Mouse (Mus musculus) heart, embryonic 14.5 days (tissue): ENCODE results near the gene Prkg1. TPM values are rescaled to one million over a fixed set of nuclear protein-coding genes. Genes with fewer than 3 reads are reported as not detected.
A peak's percentile ranks its signal among the peaks of the same experiment; 100 is the strongest.

Experiments
- ATAC-seq: fragments of 200-750 bp; cut with Nextera tagmentation; 2 replicates; pipeline ENCODE4 v1.8.0; 2017; ENCODE audit warnings: low read depth, moderate TSS enrichment; ENCODE audit not compliant: insufficient number of reproducible peaks, insufficient read depth, low FRiP score
- H3K27ac ChIP-seq, 2 experiments: fragments of 200-500 bp in 1 of 2; fragments of 300-500 bp in 1 of 2; sonication (generic) in 1 of 2; replicated peaks in 1 of 2; 2 replicates each; pipeline ENCODE4 v1.5.1; 2012 to 2014; ENCODE audit warnings: low read depth in 2 of 2, low read length in 2 of 2, control low read depth in 1 of 2, mild to moderate bottlenecking in 1 of 2, mixed read lengths in 1 of 2; ENCODE audit not compliant: control insufficient read depth in 1 of 2, insufficient read depth in 1 of 2
- H3K27me3 ChIP-seq: fragments of 300-500 bp; sonication (generic); 2 replicates; pipeline ENCODE4 v1.6.1; 2014; ENCODE audit warnings: mild to moderate bottlenecking, low read length, control low read depth; ENCODE audit not compliant: control insufficient read depth, insufficient read depth
- H3K36me3 ChIP-seq: fragments of 300-500 bp; sonication (generic); 2 replicates; pipeline ENCODE4 v1.6.1; 2014; ENCODE audit warnings: mild to moderate bottlenecking, control low read depth, low read length, mixed read lengths; ENCODE audit not compliant: control insufficient read depth, insufficient read depth
- H3K4me1 ChIP-seq, 2 experiments: fragments of 200-500 bp in 1 of 2; fragments of 300-500 bp in 1 of 2; sonication (generic) in 1 of 2; 2 replicates each; pipeline ENCODE4 v1.6.1; 2012 to 2014; ENCODE audit warnings: low read length in 2 of 2, control low read depth in 1 of 2, mixed read lengths in 1 of 2; ENCODE audit not compliant: control insufficient read depth in 2 of 2, insufficient read depth in 2 of 2
- H3K4me2 ChIP-seq: fragments of 300-500 bp; sonication (generic); 2 replicates; pipeline ENCODE4 v1.6.1; 2014; ENCODE audit warnings: mild to moderate bottlenecking, low read length
- H3K4me3 ChIP-seq, 2 experiments: fragments of 200-500 bp in 1 of 2; fragments of 300-500 bp in 1 of 2; sonication (generic) in 1 of 2; 2 replicates each; pipeline ENCODE4 v1.5.1; 2012 to 2014; ENCODE audit warnings: low read length in 2 of 2, mild to moderate bottlenecking in 2 of 2, control low read depth in 1 of 2, low read depth in 1 of 2, moderate library complexity in 1 of 2; ENCODE audit not compliant: control insufficient read depth in 1 of 2, insufficient read depth in 1 of 2
- H3K9ac ChIP-seq: fragments of 300-500 bp; sonication (generic); 2 replicates; pipeline ENCODE4 v1.6.1; 2014; ENCODE audit warnings: mild to moderate bottlenecking, low read length
- H3K9me3 ChIP-seq: fragments of 300-500 bp; sonication (generic); 2 replicates; pipeline ENCODE4 v1.6.1; 2016; ENCODE audit warnings: low read length, control low read depth; ENCODE audit not compliant: control insufficient read depth
- WGBS: fragments of 180-500 bp; shearing (Covaris S2); extraction: QIAGEN DNeasy Blood & Tissue Kit; methylation state at CpG from one replicate; pipeline ENCODE4 v1.1.7; 2014; 5-methylcytosine and 5-hydroxymethylcytosine counted together
- polyA plus RNA-seq: library from polyadenylated mRNA; unstranded; fragments of >200 nt; fragmentation: Nextera tagmentation; extraction: Ambion mirVana; gene quantifications from 2 replicates; pipeline ENCODE4 v1.2.1, GENCODE M21; 2014

Gene Prkg1
- polyA plus RNA-seq, 1 experiment from 2014 or later, result 9.6 TPM

DNA sequence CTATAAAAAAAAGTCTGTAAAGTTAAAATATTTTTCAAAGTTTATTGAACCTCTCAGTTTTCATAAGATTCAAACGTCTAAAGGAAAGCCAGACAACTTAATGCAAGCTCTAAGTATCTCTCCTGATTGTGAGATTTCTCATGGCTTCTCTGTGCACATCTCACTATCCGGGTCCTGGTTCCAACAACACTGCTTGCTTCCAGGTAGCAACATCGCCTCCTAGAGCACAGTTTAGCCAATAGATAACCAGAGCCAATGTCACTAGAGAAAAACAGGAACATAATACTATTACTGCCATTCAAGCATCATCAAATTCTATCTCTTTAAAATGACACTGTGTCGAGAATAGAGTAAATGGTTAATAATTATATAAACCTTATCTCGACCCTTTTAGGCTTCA is 86.5 kb downstream of the Prkg1 start:
- Histone ChIP-seq H3K9me3 (no peaks in the 10 kb centered on the region), H3K4me1 (no peaks in the 10 kb centered on the region), H3K27me3 (no peaks in the 10 kb centered on the region), H3K27ac (no peak overlapping the region), H3K4me2 (no peak overlapping the region), H3K36me3 (no peaks in the 10 kb centered on the region), H3K4me3 (no peak overlapping the region), H3K9ac (no peak overlapping the region)
- WGBS, result 39% methylated on average over 5 of the region's 5 CpGs
- no peak for ATAC-seq

DNA sequence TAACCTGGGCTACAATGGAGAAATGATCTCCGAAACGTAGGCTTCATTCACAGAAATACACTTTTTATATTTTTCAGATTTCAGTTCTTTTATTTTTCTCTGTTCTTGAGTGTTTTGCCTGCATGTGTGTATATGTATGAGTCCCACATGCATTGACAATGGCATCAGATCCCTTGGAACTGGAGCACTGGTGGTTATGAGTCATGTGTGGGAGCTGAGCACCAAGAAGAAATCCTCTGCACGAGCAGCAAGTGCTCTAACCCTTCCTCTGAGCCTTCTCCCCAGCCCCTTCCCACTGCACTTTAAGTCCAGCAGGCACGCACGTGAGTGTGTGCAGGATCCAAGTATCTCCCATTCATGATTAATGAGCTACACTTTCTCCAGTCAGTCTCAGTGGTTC is 93.1 kb downstream of the Prkg1 start:
- Histone ChIP-seq H3K27ac (no peak overlapping the region), H3K36me3 (no peaks in the 10 kb centered on the region), H3K4me2 (no peak overlapping the region), H3K9me3 (no peaks in the 10 kb centered on the region), H3K9ac (no peak overlapping the region), H3K4me1 (no peaks in the 10 kb centered on the region), H3K4me3 (no peak overlapping the region), H3K27me3 (no peaks in the 10 kb centered on the region)
- ATAC-seq, result no peak
- WGBS, result 80% methylated on average over 5 of the region's 5 CpGs

DNA sequence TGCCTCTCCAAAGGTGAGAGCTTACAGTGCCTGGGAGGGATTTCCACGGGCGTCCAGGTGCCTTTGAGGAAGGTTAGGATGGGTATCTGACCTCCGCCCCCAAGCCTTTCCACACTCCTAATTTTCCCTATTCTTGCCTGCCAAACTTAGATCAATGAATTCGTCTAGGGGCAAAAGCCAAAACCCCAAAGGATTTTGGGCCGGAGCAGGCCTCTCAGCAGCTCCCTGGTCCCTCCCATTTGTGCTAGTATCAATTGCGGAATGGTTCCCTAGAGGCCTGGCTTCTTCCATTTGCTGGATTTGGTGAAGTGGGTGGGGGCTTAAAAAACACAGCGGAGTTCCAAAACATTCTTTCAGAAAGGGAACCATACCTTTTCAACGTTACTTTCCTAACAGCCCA is 99.8 kb downstream of the Prkg1 start:
- WGBS, result 9% methylated on average over 8 of the region's 8 CpGs
- H3K36me3 ChIP-seq, result no peaks in the 10 kb centered on the region
- peak overlapping the region; percentile 63 for H3K9ac ChIP-seq
- H3K27me3 ChIP-seq, result no peaks in the 10 kb centered on the region
- no peak overlapping the region for H3K27ac ChIP-seq
- peak overlapping the region; percentile 66 to 67 for H3K4me3 ChIP-seq
- peak overlapping the region; percentile 89 for H3K4me2 ChIP-seq
- ATAC-seq, result no peak
- H3K4me1 ChIP-seq, result peaks cover 0 to 6% of the 10 kb centered on the region in 2 experiments; a peak in 2 of 4 replicates
- no peaks in the 10 kb centered on the region for H3K9me3 ChIP-seq

DNA sequence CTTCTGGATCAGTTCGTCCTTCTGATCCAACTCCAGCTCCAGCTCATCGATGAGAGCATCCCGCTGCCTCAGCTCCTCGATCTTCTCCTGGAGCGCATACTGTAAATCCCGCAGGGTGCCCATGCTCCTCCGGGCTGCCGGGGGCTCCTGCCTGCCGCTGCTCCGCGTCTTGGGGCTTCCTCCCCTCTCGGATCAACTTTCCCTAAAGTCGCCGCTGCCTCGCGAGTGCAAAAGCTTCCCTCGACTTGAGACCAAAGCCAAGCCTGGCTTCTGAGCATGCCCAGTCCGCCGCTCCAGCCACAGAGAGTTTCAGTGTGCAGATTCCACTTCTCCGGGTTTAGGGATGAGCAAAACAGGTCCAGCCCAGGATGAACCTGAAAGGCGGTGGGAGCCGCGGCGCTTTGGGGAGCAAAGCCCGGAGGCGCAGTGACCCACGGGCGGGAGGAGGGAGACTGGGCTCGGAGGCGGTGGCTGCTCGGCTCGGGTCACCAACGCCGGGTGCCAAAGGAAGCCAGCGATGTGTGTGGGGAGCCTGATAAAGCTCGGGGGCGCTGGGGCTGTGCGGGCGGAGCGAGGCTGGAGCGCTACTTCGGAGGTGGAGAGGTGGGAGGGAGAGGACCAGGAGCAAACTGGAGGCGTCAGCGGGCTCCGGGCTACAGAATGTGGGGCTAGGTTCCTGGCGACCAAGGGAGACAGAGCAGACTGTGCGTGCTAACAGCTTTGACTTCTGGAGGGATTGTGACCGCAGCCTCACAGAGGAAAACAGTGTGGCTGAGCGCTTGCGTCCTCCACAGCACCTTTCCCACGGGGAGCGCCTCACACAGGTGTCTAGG is 100.5 kb downstream of the Prkg1 start:
- H3K4me3 ChIP-seq, result peak overlapping the region; percentile 66 to 67
- ATAC-seq, result peak; percentile 59; the same call in 1 of the 2 replicates
- WGBS, result 1% methylated on average over 52 of the region's 52 CpGs
- no peaks in the 10 kb centered on the region for H3K9me3 ChIP-seq
- no peaks in the 10 kb centered on the region for H3K27me3 ChIP-seq
- no peak overlapping the region for H3K27ac ChIP-seq
- H3K9ac ChIP-seq, result peak overlapping the region; percentile 63
- peak overlapping the region; percentile 89 for H3K4me2 ChIP-seq
- peaks cover 0 to 6% of the 10 kb centered on the region in 2 experiments; a peak in 2 of 4 replicates for H3K4me1 ChIP-seq
- H3K36me3 ChIP-seq, result no peaks in the 10 kb centered on the region

DNA sequence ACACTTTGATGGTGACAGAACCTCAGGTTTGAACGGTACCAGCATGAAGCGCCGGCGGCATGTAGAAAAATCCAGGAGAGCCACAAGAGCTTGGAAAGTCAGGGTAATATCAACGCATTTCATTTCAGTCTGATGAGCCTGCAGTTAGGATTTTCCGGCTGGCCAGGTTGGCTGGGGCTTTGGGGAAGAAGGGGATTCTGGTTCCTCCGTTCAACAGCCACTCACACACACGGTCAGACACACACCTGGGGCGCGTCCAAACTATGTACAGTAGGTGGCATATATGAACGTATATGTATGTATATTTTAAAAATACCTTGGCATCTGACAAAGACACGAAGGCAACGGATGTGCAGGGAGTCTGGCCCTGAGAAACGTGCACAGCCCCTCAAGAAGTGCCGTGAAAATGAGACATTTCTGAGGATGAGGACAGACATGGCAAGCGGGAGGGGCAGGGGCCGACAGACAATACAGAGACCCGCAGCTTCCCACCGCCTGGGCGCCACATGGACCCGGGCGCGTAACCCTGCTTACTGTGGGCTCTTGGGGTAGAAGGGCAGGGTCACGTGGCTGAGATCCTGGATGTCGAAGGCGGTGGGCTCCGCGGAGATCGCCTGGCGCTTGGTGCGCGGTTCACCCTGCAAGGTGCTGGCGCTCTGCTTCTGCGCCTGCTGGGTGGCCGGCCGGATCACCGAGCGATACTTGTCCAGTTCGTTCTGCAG is 101.2 kb downstream of the Prkg1 start:
- no peak for ATAC-seq
- Histone ChIP-seq H3K27me3 (no peaks in the 10 kb centered on the region), H3K9ac (peak overlapping the region; percentile 63), H3K9me3 (no peaks in the 10 kb centered on the region), H3K36me3 (no peaks in the 10 kb centered on the region), H3K4me1 (peaks cover 0 to 6% of the 10 kb centered on the region in 2 experiments; a peak in 2 of 4 replicates), H3K27ac (no peak overlapping the region), H3K4me2 (peak overlapping the region; percentile 89), H3K4me3 (peak overlapping the region; percentile 66 to 67)
- 13% methylated on average over 39 of the region's 39 CpGs for WGBS

DNA sequence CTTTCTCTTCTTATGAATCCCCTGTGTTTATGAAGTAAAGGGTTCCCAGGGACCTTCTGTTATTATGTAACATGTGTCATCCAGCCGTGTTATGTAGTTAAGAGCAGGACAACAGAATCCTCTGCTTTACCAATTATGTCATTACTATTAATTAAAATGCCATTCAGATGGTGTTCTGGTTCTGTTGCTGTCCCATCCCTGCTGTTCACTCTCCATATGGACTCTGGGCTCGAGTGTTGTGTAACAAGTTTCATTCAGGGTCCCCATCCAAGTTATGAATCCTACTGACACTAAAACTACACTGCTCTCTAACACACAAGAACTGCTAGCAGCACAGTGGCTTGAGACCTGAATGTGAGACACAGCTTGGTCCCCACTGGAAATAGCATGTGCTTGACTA is 102.0 kb downstream of the Prkg1 start:
- Histone ChIP-seq H3K4me3 (no peak overlapping the region), H3K9ac (no peak overlapping the region), H3K9me3 (no peaks in the 10 kb centered on the region), H3K4me2 (no peak overlapping the region), H3K27ac (no peak overlapping the region), H3K36me3 (no peaks in the 10 kb centered on the region), H3K27me3 (no peaks in the 10 kb centered on the region), H3K4me1 (peaks cover 0 to 6% of the 10 kb centered on the region in 2 experiments; a peak in 2 of 4 replicates)
- 73% methylated on average over 2 of the region's 2 CpGs for WGBS
- no peak for ATAC-seq

DNA sequence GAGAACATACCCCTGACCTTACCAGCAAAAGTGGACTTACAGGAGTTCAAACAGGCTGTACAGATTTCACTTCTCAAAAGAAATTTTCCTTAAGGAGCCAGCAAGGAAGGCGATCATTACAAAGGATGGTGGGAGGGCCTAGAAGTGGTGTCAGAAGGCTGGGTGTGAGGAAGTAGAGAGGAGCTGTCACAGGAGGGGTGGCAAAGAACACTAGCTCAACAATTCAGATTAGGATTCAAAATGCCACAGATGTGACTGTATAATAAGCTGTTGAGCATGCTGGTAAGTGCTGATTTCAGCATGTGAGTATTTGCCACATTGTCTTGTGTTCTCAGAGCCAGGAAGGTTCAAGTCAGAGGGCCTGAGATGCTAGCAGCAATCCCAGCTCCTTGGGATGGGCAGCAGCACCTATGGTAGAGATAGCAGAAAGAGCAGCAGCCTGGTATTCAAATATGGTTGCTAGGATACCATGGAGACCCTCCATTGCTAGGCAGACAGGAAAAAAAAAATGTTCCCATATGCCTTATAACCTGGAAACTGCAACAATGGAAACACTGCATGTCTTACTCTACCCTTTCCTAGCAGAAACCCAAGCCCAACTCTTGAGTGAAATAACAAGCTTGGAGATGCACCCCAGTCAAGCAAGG is 106.0 kb downstream of the Prkg1 start:
- 67% methylated on average over 1 of the region's 1 CpGs for WGBS
- Histone ChIP-seq H3K27ac (no peak overlapping the region), H3K36me3 (no peaks in the 10 kb centered on the region), H3K9ac (no peak overlapping the region), H3K27me3 (no peaks in the 10 kb centered on the region), H3K4me2 (no peak overlapping the region), H3K4me3 (no peak overlapping the region), H3K4me1 (peaks cover 0 to 7% of the 10 kb centered on the region in 2 experiments; a peak in 3 of 4 replicates), H3K9me3 (no peaks in the 10 kb centered on the region)
- ATAC-seq, result no peak
